Mouse (Mus musculus) bone marrow, adult 2 months (tissue): ENCODE results near the gene Hexim1. TPM values are rescaled to one million over a fixed set of nuclear protein-coding genes. Genes with fewer than 3 reads are reported as not detected.

Experiments
- H3K27ac ChIP-seq: fragments of 200-500 bp; 2 replicates; pipeline ENCODE4 v1.5.1; 2012; ENCODE audit warnings: low read depth, mild to moderate bottlenecking, control low read depth, inconsistent platforms, low read length; ENCODE audit not compliant: control insufficient read depth, poor library complexity, insufficient read depth
- H3K4me1 ChIP-seq: fragments of 200-500 bp; 2 replicates; pipeline ENCODE4 v1.6.1; 2011; ENCODE audit warnings: low read length; ENCODE audit not compliant: control insufficient read depth, insufficient read depth
- H3K4me3 ChIP-seq: fragments of 200-500 bp; replicated peaks from 2 replicates; pipeline ENCODE3; 2011; ENCODE audit warnings: mild to moderate bottlenecking, low read depth, low read length, control low read depth; ENCODE audit not compliant: control insufficient read depth
- CTCF ChIP-seq: fragments of 200-500 bp; IDR thresholded peaks from 2 replicates; pipeline ENCODE4 v1.5.1; 2011; ENCODE audit warnings: low read length, control low read depth; ENCODE audit not compliant: control insufficient read depth, insufficient read depth
- POLR2A ChIP-seq: fragments of 200-500 bp; IDR thresholded peaks from 2 replicates; pipeline ENCODE4 v1.6.1; 2011; ENCODE audit warnings: low read depth, mild to moderate bottlenecking, control low read depth, low read length, borderline replicate concordance; ENCODE audit not compliant: control insufficient read depth
- WGBS: fragments of 180-500 bp; shearing (Covaris S2); methylation state at CpG from one replicate; pipeline ENCODE4 v1.1.7; 2018; 5-methylcytosine and 5-hydroxymethylcytosine counted together
- polyA plus RNA-seq: library from polyadenylated mRNA; stranded (reverse); fragments of >200 nt; gene quantifications from 2 replicates; pipeline ENCODE4 v1.2.4, GENCODE M21; 2011; ENCODE audit warnings: low replicate concordance; ENCODE audit not compliant: missing spikeins, insufficient read depth, insufficient read length

Gene Hexim1
- polyA plus RNA-seq, 1 experiment, result 21.8 TPM

GRCm38 (mm10) chr11:103093862-103094833, 21.9 kb upstream of the Hexim1 start:
- TF ChIP-seq POLR2A (no peak), CTCF (no peak)
- Histone ChIP-seq H3K27ac (peak overlapping the region; percentile 45), H3K4me1 (peaks cover 4% of the 10 kb centered on the region), H3K4me3 (no peak overlapping the region)
- WGBS, result 36% methylated on average over 20 of the region's 20 CpGs

DNA sequence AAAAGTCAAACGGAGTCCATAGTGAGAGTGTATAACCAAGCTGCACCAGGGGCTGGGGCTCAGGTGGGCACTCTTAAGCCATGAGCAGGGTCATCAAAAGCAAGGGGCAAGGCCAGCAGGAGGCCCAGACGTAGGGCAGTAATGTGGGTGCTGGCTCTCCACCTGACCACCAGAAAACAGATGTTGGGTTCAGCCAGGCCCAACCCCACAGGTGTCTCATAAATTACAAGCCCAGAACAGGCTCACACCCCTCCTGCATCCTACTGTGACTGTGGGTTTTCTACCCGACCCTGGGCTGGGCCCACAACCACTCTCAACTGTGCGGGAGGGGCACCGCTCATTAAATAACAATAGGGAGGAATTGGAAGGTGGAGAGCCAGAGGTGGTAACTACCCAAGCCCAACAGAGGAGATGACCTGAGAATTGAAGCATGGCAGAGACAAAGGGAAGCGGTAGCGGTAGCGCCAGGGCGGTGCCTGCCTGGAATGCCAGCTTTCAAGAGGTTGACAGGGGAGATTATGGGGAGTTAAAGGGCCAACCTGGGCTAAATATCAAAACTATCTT, 20.8 kb upstream of the Hexim1 start:
- Histone ChIP-seq H3K27ac (no peak overlapping the region), H3K4me1 (peaks cover 4% of the 10 kb centered on the region), H3K4me3 (no peak overlapping the region)
- TF ChIP-seq CTCF, result no peak
- TF ChIP-seq POLR2A, result no peak
- 77% methylated on average over 9 of the region's 9 CpGs for WGBS

- Histone ChIP-seq H3K4me1 (peaks cover 4% of the 10 kb centered on the region), H3K27ac (no peak overlapping the region), H3K4me3 (no peak overlapping the region)
- TF ChIP-seq POLR2A (no peak), CTCF (no peak)
- WGBS, result 85% methylated on average over 6 of the region's 6 CpGs
These were observed 20.2 kb upstream of the Hexim1 start for GRCm38 (mm10) chr11:103095801-103096200.

GRCm38 (mm10) chr11:103096979-103097894, 18.8 kb upstream of the Hexim1 start:
- H3K4me1 ChIP-seq, result peaks cover 7% of the 10 kb centered on the region
- no peak for TF ChIP-seq CTCF
- TF ChIP-seq POLR2A, result no peak
- no peak overlapping the region for H3K4me3 ChIP-seq
- no peak overlapping the region for H3K27ac ChIP-seq
- WGBS, result 71% methylated on average over 22 of the region's 22 CpGs

GRCm38 (mm10) chr11:103098531-103099190, 17.4 kb upstream of the Hexim1 start:
- 84% methylated on average over 11 of the region's 11 CpGs for WGBS
- Histone ChIP-seq H3K4me1 (peaks cover 6% of the 10 kb centered on the region), H3K4me3 (no peak overlapping the region), H3K27ac (no peak overlapping the region)
- TF ChIP-seq CTCF (no peak), POLR2A (no peak)

GRCm38 (mm10) chr11:103099352-103099940, 16.6 kb upstream of the Hexim1 start:
- H3K4me3 ChIP-seq, result no peak overlapping the region
- 72% methylated on average over 12 of the region's 12 CpGs for WGBS
- no peak overlapping the region for H3K27ac ChIP-seq
- TF ChIP-seq CTCF, result no peak
- TF ChIP-seq POLR2A, result no peak
- H3K4me1 ChIP-seq, result peaks cover 6% of the 10 kb centered on the region

GRCm38 (mm10) chr11:103100361-103100760, 15.7 kb upstream of the Hexim1 start:
- WGBS, result 50% methylated on average over 8 of the region's 8 CpGs
- Histone ChIP-seq H3K27ac (no peak overlapping the region), H3K4me1 (peaks cover 9% of the 10 kb centered on the region), H3K4me3 (no peak overlapping the region)
- TF ChIP-seq CTCF, result no peak
- no peak for TF ChIP-seq POLR2A

DNA sequence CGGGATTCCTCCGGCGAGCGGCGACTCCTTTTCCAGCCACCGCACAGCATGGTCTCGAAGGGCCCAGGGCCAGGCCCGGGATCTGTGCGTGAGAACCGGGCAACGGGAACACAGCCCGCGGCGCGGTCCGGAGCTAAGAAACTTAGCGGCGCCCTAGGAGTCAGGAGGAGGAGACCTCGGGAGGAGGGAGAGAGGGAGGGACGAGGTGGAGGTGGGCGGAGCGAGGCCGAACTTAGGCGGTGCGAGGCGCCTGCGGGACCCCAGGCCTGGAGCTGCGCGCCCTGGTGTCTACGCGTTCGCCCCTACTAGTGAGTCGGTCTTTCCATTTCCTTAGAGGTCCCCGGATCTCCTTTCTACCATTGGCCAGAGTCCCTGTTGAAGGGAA, 14.6 kb upstream of the Hexim1 start, which contains the start of the genes Plcd3 and Acbd4:
TSS of gene Plcd3 (minus strand) at position 178 of the 385 bp plus-strand sequence.
TSS of gene Acbd4 (plus strand) at position 202 of the 385 bp plus-strand sequence.
- Histone ChIP-seq H3K27ac (no peak within 1 kb of the TSS; the same call in 1 of the 2 replicates), H3K4me3 (peak within 1 kb of the TSS; percentile 54), H3K4me1 (peaks cover 9% of the 10 kb centered on the region)
- TF ChIP-seq POLR2A (peak; percentile 41; the same call in 1 of the 2 replicates), CTCF (no peak)
- under 1% methylated on average over 34 of the region's 34 CpGs for WGBS
